Mouse (Mus musculus) lung, postnatal 0 days (tissue): ENCODE data around the gene Rmi2.

Source experiments
- CTCF ChIP-seq: IDR thresholded peaks from 2 replicates; pipeline ENCODE4 v1.5.1; 2016; ENCODE audit warnings: antibody characterized with exemption, mild to moderate bottlenecking
- EP300 ChIP-seq: IDR thresholded peaks from 2 replicates; pipeline ENCODE4 v1.6.1; 2016; ENCODE audit warnings: antibody characterized with exemption, mild to moderate bottlenecking, control low read depth

DNA sequence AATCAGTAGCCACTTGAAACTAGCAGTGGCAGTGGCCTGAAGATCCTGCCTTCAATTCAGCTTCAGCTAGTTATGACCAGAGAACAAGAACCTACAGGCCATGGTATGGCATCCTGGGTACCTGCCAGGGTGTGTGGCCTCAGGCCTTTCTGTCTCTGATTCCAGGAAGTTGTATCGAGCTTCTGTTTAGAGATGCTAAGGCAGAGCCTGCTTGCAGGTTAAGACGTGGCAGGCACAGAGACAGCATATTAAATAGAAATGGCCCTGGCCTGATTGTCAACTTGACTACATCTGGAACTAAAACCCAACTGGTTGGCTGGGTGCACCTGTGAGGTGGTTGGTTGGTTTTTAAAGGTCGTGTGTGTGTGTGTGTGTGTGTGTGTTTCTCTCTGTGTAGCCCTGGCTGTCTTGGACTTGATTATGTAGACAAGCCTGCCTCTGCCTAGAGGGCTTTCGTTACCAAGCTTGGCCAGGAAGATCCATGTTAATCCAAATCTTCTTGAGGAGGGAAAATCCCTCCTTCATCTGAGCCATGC, 38.0 kb downstream of the Rmi2 start:
- TF ChIP-seq CTCF = no peak
- TF ChIP-seq EP300 = no peak
